Mouse (Mus musculus) embryonic fibroblast, embryonic 13.5 days (primary cell): ENCODE measurements at regions not wholly inside any gene's neighbourhood (a gene's known extent, or its start where the extent isn't known, plus 50 kb on each side); places are given as distances from the start of the nearest gene placed in this dataset.

Experiments
- CTCF ChIP-seq: IDR thresholded peaks from 2 replicates; pipeline ENCODE4 v1.5.1; 2011; ENCODE audit warnings: mild to moderate bottlenecking, control low read depth, low read length, moderate library complexity, borderline replicate concordance; ENCODE audit not compliant: insufficient read depth
- POLR2A ChIP-seq: IDR thresholded peaks from 2 replicates; pipeline ENCODE4 v1.6.1; 2011; ENCODE audit warnings: low read depth, mild to moderate bottlenecking, control low read depth, low read length, moderate library complexity

DNA sequence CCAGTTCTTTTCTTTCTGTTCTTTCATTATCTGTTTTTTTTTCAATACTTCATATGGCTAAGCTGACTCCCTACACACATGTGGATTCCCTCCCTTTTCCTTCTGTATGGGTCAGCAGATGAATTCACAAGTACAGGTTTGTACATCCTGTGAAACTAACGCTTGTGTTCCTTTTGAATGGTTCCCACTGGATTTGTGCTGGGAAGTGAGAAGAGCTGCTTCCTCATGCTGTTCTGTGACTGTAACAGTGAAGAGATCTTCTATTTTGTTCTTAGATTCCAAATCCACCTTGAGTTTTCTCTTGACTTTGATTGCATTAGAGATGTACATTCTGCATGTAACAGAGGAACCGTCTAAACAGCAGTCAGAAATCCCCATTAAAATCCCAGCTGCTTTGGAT lies 53.6 kb upstream of the Tmtc4 start:
- TF ChIP-seq POLR2A (no peak), CTCF (no peak)
